Mouse (Mus musculus): ENCODE data around the gene Fam136a. TPM values are rescaled to one million over a fixed set of nuclear protein-coding genes. Genes with fewer than 3 reads are reported as not detected.

Fam136a gene
- total and polyA plus RNA-seq, 2 experiments from 2014 or later: 65.9 to 75.1 TPM

DNA sequence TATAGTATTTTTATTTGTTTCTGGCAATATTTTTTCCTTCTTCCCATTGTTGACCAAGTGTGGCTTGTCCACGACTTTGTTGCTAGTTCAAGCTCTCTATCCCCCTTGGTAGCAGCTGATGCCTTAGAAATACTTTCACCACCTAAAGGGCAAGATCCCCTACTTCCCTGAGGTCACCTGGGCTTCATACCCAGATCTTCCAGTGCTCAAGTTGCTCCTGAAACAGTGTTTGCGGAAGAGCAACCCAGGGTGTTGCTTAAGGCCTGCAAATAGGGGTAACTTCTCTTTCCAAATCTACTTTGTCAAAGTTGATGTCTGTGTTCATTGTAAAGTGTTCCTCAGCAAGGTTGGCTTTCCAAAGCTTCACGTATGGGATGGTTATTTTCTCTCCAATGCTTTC, 53.8 kb downstream of the Fam136a start:
- Histone ChIP-seq H3K36me3 (ENCODE audit: insufficient read depth) (peaks cover 61% of the 10 kb centered on the region), H3K27me3 (ENCODE audit: insufficient read depth, low read length) (no peaks in the 10 kb centered on the region), H3K27ac (ENCODE audit: low read depth, low read length) (no peak overlapping the region), H3K9ac (no peak overlapping the region), H3K4me1 (ENCODE audit: insufficient read depth) (no peaks in the 10 kb centered on the region), H3K4me3 (ENCODE audit: low read depth, low read length) (no peak overlapping the region), H3K4me2 (ENCODE audit: low read depth) (no peak overlapping the region), H3K9me3 (ENCODE audit: low read length) (no peaks in the 10 kb centered on the region)
- TF ChIP-seq CTCF (IDR thresholded peaks at IDR 0.05; ENCODE audit: low read depth): no peak
- 88% methylated on average over 3 of the region's 3 CpGs for WGBS
- DNase-seq (no peak), ATAC-seq (no peak)

Other genes with a start within 250 kb of the Fam136a start
- 49.5 and 50.8 TPM in 2 replicates for gene Tgfa, start 170.4 kb upstream of the Fam136a start, total RNA-seq (2014; rRNA removed)
- 20.3 and 29.9 TPM in 2 replicates for gene Tgfa, start 170.4 kb upstream of the Fam136a start, polyA plus RNA-seq (2015; fragmentation: Nextera tagmentation; extraction: Ambion mirVana)
- 72.0 and 101 TPM in 2 replicates for gene Snrpg, start 5.7 kb downstream of the Fam136a start, total RNA-seq (2014; rRNA removed)
- 308 and 448 TPM in 2 replicates for gene Snrpg, start 5.7 kb downstream of the Fam136a start, polyA plus RNA-seq (2015; fragmentation: Nextera tagmentation; extraction: Ambion mirVana)
- gene Pcyox1, start 31.5 kb downstream of the Fam136a start, total RNA-seq (2014; rRNA removed): 105 and 113 TPM in 2 replicates
- 90.1 and 99.2 TPM in 2 replicates for gene Pcyox1, start 31.5 kb downstream of the Fam136a start, polyA plus RNA-seq (2015; fragmentation: Nextera tagmentation; extraction: Ambion mirVana)
- gene Tia1, start 38.6 kb downstream of the Fam136a start, total RNA-seq (2014; rRNA removed): 201 and 252 TPM in 2 replicates
- 150 and 191 TPM in 2 replicates for gene Tia1, start 38.6 kb downstream of the Fam136a start, polyA plus RNA-seq (2015; fragmentation: Nextera tagmentation; extraction: Ambion mirVana)
- not detected in 2 replicates for gene Gm44790, start 61.0 kb downstream of the Fam136a start, total RNA-seq (2014; rRNA removed)
- 0.67 and 2.0 TPM in 2 replicates for gene Gm44790, start 61.0 kb downstream of the Fam136a start, polyA plus RNA-seq (2015; fragmentation: Nextera tagmentation; extraction: Ambion mirVana)
- gene C87436, start 72.7 kb downstream of the Fam136a start, total RNA-seq (2014; rRNA removed): 20.5 and 24.8 TPM in 2 replicates
- 19.6 and 21.9 TPM in 2 replicates for gene C87436, start 72.7 kb downstream of the Fam136a start, polyA plus RNA-seq (2015; fragmentation: Nextera tagmentation; extraction: Ambion mirVana)
- gene Pcbp1, start 160.7 kb downstream of the Fam136a start, total RNA-seq (2014; rRNA removed): 45.7 and 49.3 TPM in 2 replicates
- gene Pcbp1, start 160.7 kb downstream of the Fam136a start, polyA plus RNA-seq (2015; fragmentation: Nextera tagmentation; extraction: Ambion mirVana): 340 and 351 TPM in 2 replicates

Data from forebrain, postnatal 0 days (tissue).